Mouse (Mus musculus): ENCODE measurements around the gene Kremen1. TPM values are rescaled to one million over a fixed set of nuclear protein-coding genes. Genes with fewer than 3 reads are reported as not detected.

Kremen1 gene
- polyA plus RNA-seq, 1 experiment from 2014 or later: 28.1 TPM

- 16% methylated on average over 5 of the region's 5 CpGs for WGBS
- Histone ChIP-seq H3K27me3 (ENCODE audit: control insufficient read depth, insufficient read depth, low read length) (no peaks in the 10 kb centered on the region), H3K36me3 (ENCODE audit: control insufficient read depth, insufficient read depth) (0 out of 2 replicates have a peak, but pooled peaks cover 5% of the 10 kb centered on the region), H3K9me3 (replicated peaks; ENCODE audit: control insufficient read depth, low read length) (no peaks in the 10 kb centered on the region), H3K4me1 (ENCODE audit: control insufficient read depth, insufficient read depth, low read length) (peaks cover 6% of the 10 kb centered on the region; the same call in 1 of the 2 replicates), H3K4me3 (ENCODE audit: low read length) (no peak overlapping the region), H3K4me2 (ENCODE audit: low read depth, low read length) (no peak overlapping the region), H3K27ac (ENCODE audit: low read length) (no peak overlapping the region), H3K9ac (ENCODE audit: low read length) (no peak overlapping the region)
- no peak for ATAC-seq (replicated peaks; ENCODE audit: extremely low read depth, insufficient read depth, low FRiP score)
These were observed 29.3 kb upstream of the Kremen1 start for GRCm38 (mm10) chr11:5290691-5291090.

DNA sequence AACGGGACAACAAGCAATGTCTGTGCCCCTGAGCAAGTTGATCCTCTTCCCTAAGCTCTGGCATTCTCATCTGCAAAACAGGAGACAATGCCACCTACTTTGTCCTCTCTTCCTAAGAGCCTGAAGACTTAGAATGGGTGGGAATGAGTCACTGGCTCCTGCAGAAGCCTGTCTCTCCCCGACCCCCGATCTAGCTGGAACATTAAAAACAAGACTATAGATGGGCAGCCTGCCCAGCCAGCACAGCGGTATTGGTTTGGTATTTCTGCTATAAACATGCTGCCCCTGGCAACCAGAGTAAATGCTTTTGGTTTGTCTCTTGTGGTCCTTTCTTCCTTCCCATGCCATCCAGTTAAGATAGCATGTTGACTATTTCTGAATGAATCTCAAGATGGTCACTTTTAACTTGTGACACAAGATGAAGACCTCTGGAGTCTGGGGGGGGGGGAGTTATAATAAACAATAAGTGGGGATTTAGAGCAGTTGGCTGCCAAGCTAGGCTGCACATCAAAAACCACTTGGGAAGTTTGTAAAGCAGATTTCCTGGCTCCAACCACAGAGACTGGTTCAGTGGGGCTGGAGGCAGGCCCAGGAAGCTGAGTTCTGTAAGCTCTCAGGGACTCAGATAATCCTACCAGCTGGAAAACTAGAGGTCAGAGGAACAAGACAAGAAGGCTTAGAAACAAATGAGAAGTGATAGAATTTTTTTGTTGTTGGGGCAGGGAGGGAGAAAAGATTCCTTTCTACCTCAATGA lies 28.6 kb upstream of the Kremen1 start:
- Histone ChIP-seq H3K4me2 (ENCODE audit: low read depth, low read length) (no peak overlapping the region), H3K4me3 (ENCODE audit: low read length) (no peak overlapping the region), H3K36me3 (ENCODE audit: control insufficient read depth, insufficient read depth) (0 out of 2 replicates have a peak, but pooled peaks cover 5% of the 10 kb centered on the region), H3K9me3 (replicated peaks; ENCODE audit: control insufficient read depth, low read length) (no peaks in the 10 kb centered on the region), H3K27ac (ENCODE audit: low read length) (no peak overlapping the region), H3K4me1 (ENCODE audit: control insufficient read depth, insufficient read depth, low read length) (peaks cover 5% of the 10 kb centered on the region; the same call in 1 of the 2 replicates), H3K9ac (ENCODE audit: low read length) (no peak overlapping the region), H3K27me3 (ENCODE audit: control insufficient read depth, insufficient read depth, low read length) (no peaks in the 10 kb centered on the region)
- 54% methylated on average over 4 of the region's 4 CpGs for WGBS
- no peak for ATAC-seq (replicated peaks; ENCODE audit: extremely low read depth, insufficient read depth, low FRiP score)

GRCm38 (mm10) chr11:5283987-5284386 lies 22.6 kb upstream of the Kremen1 start:
- WGBS: 93% methylated on average over 2 of the region's 2 CpGs
- no peak overlapping the region for H3K4me3 ChIP-seq (ENCODE audit: low read length)
- H3K4me2 ChIP-seq (ENCODE audit: low read depth, low read length): no peak overlapping the region
- ATAC-seq (replicated peaks; ENCODE audit: extremely low read depth, insufficient read depth, low FRiP score): no peak
- no peaks in the 10 kb centered on the region for H3K4me1 ChIP-seq (ENCODE audit: control insufficient read depth, insufficient read depth, low read length)
- no peak overlapping the region for H3K9ac ChIP-seq (ENCODE audit: low read length)
- H3K36me3 ChIP-seq (ENCODE audit: control insufficient read depth, insufficient read depth): peaks cover 28% of the 10 kb centered on the region
- no peaks in the 10 kb centered on the region; the same call in 1 of the 2 replicates for H3K9me3 ChIP-seq (replicated peaks; ENCODE audit: control insufficient read depth, low read length)
- H3K27ac ChIP-seq (ENCODE audit: low read length): no peak overlapping the region
- no peaks in the 10 kb centered on the region for H3K27me3 ChIP-seq (ENCODE audit: control insufficient read depth, insufficient read depth, low read length)

DNA sequence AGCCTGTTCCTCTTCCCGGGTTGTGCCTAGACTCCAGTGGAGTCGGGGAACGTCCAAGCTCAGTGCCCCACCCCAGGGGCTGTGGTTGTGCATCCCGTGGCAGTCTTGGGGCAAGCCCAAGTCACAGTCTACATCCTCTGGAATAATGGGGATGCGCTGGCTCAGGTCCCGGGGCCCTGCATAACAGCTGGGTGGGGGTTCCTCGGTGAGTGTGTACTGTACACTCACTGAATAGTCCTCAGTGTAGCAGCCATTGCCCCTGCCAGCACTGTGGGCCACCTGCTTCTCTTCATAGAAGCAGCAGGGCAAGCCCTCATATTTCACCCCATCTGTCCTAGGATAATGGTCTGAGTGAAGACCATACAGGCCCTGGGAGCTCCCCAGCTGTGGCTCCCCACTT lies 19.6 kb upstream of the Kremen1 start:
- H3K36me3 ChIP-seq (ENCODE audit: control insufficient read depth, insufficient read depth): peaks cover 23% of the 10 kb centered on the region

GRCm38 (mm10) chr11:5278463-5278862 lies 17.1 kb upstream of the Kremen1 start:
- WGBS: 96% methylated on average over 2 of the region's 2 CpGs
- H3K4me1 ChIP-seq (ENCODE audit: control insufficient read depth, insufficient read depth, low read length): 0 out of 2 replicates have a peak, but pooled peaks cover 6% of the 10 kb centered on the region
- no peak overlapping the region for H3K4me2 ChIP-seq (ENCODE audit: low read depth, low read length)
- H3K9me3 ChIP-seq (replicated peaks; ENCODE audit: control insufficient read depth, low read length): no peaks in the 10 kb centered on the region
- no peak for ATAC-seq (replicated peaks; ENCODE audit: extremely low read depth, insufficient read depth, low FRiP score)
- H3K4me3 ChIP-seq (ENCODE audit: low read length): no peak overlapping the region
- H3K9ac ChIP-seq (ENCODE audit: low read length): no peak overlapping the region
- no peaks in the 10 kb centered on the region for H3K27me3 ChIP-seq (ENCODE audit: control insufficient read depth, insufficient read depth, low read length)
- no peak overlapping the region for H3K27ac ChIP-seq (ENCODE audit: low read length)
- H3K36me3 ChIP-seq (ENCODE audit: control insufficient read depth, insufficient read depth): peaks cover 15% of the 10 kb centered on the region

More for the DNA sequence above, 19.6 kb upstream of the Kremen1 start:
- H3K27ac ChIP-seq (ENCODE audit: low read length): no peak overlapping the region
- H3K9ac ChIP-seq (ENCODE audit: low read length): no peak overlapping the region
- no peak overlapping the region for H3K4me3 ChIP-seq (ENCODE audit: low read length)
- no peaks in the 10 kb centered on the region; the same call in 1 of the 2 replicates for H3K9me3 ChIP-seq (replicated peaks; ENCODE audit: control insufficient read depth, low read length)
- no peaks in the 10 kb centered on the region for H3K27me3 ChIP-seq (ENCODE audit: control insufficient read depth, insufficient read depth, low read length)
- WGBS: 91% methylated on average over 7 of the region's 7 CpGs
- no peak for ATAC-seq (replicated peaks; ENCODE audit: extremely low read depth, insufficient read depth, low FRiP score)
- no peak overlapping the region for H3K4me2 ChIP-seq (ENCODE audit: low read depth, low read length)
- 0 out of 2 replicates have a peak, but pooled peaks cover 3% of the 10 kb centered on the region for H3K4me1 ChIP-seq (ENCODE audit: control insufficient read depth, insufficient read depth, low read length)

- H3K27me3 ChIP-seq (ENCODE audit: control insufficient read depth, insufficient read depth, low read length): no peaks in the 10 kb centered on the region
- peaks cover 10% of the 10 kb centered on the region for H3K36me3 ChIP-seq (ENCODE audit: control insufficient read depth, insufficient read depth)
- no peak for ATAC-seq (replicated peaks; ENCODE audit: extremely low read depth, insufficient read depth, low FRiP score)
- no peak overlapping the region for H3K9ac ChIP-seq (ENCODE audit: low read length)
- H3K27ac ChIP-seq (ENCODE audit: low read length): no peak overlapping the region
- H3K9me3 ChIP-seq (replicated peaks; ENCODE audit: control insufficient read depth, low read length): no peaks in the 10 kb centered on the region
- 64% methylated on average over 5 of the region's 5 CpGs for WGBS
- peaks cover 7% of the 10 kb centered on the region; the same call in 1 of the 2 replicates for H3K4me1 ChIP-seq (ENCODE audit: control insufficient read depth, insufficient read depth, low read length)
- no peak overlapping the region for H3K4me3 ChIP-seq (ENCODE audit: low read length)
- no peak overlapping the region for H3K4me2 ChIP-seq (ENCODE audit: low read depth, low read length)
These were observed 16.1 kb upstream of the Kremen1 start for GRCm38 (mm10) chr11:5277307-5277971.

DNA sequence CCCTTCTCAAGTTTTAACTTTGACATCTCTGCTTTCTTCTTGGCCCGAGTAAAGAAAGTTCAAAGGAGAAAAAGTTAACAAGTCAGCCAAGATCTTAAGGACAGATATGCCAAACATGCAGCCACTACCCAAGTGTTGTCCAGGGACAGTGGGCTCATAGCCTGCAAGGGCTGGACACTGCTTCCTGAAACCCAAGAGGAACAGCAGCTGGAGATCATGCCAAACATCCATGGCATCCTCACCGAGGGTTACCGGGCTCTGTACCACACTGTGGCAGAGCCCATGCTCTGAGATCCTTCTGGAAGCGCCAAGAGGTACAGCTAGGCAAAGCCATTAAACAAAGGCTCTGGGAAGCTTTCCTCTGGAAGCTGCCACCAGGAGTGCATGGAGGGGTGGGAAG lies 13.9 kb upstream of the Kremen1 start:
- Histone ChIP-seq H3K4me1 (ENCODE audit: control insufficient read depth, insufficient read depth, low read length) (peaks cover 17% of the 10 kb centered on the region), H3K4me2 (ENCODE audit: low read depth, low read length) (no peak overlapping the region), H3K9ac (ENCODE audit: low read length) (no peak overlapping the region), H3K27ac (ENCODE audit: low read length) (no peak overlapping the region), H3K9me3 (replicated peaks; ENCODE audit: control insufficient read depth, low read length) (no peaks in the 10 kb centered on the region), H3K27me3 (ENCODE audit: control insufficient read depth, insufficient read depth, low read length) (no peaks in the 10 kb centered on the region), H3K36me3 (ENCODE audit: control insufficient read depth, insufficient read depth) (no peaks in the 10 kb centered on the region; the same call in 1 of the 2 replicates), H3K4me3 (ENCODE audit: low read length) (no peak overlapping the region)
- ATAC-seq (replicated peaks; ENCODE audit: extremely low read depth, insufficient read depth, low FRiP score): no peak; the same call in 1 of the 2 replicates
- 67% methylated on average over 4 of the region's 4 CpGs for WGBS

- no peak overlapping the region for H3K4me3 ChIP-seq (ENCODE audit: low read length)
- 84% methylated on average over 9 of the region's 9 CpGs for WGBS
- no peaks in the 10 kb centered on the region for H3K27me3 ChIP-seq (ENCODE audit: control insufficient read depth, insufficient read depth, low read length)
- no peak overlapping the region for H3K9ac ChIP-seq (ENCODE audit: low read length)
- H3K27ac ChIP-seq (ENCODE audit: low read length): no peak overlapping the region
- peaks cover 16% of the 10 kb centered on the region for H3K4me1 ChIP-seq (ENCODE audit: control insufficient read depth, insufficient read depth, low read length)
- no peak overlapping the region for H3K4me2 ChIP-seq (ENCODE audit: low read depth, low read length)
- ATAC-seq (replicated peaks; ENCODE audit: extremely low read depth, insufficient read depth, low FRiP score): no peak
- H3K36me3 ChIP-seq (ENCODE audit: control insufficient read depth, insufficient read depth): no peaks in the 10 kb centered on the region
- H3K9me3 ChIP-seq (replicated peaks; ENCODE audit: control insufficient read depth, low read length): no peaks in the 10 kb centered on the region
These were observed 11.3 kb upstream of the Kremen1 start for GRCm38 (mm10) chr11:5272536-5273234.

- Histone ChIP-seq H3K4me3 (ENCODE audit: low read length) (no peak overlapping the region), H3K9me3 (replicated peaks; ENCODE audit: control insufficient read depth, low read length) (no peaks in the 10 kb centered on the region), H3K27ac (ENCODE audit: low read length) (no peak overlapping the region), H3K4me1 (ENCODE audit: control insufficient read depth, insufficient read depth, low read length) (peaks cover 13% of the 10 kb centered on the region), H3K27me3 (ENCODE audit: control insufficient read depth, insufficient read depth, low read length) (no peaks in the 10 kb centered on the region), H3K36me3 (ENCODE audit: control insufficient read depth, insufficient read depth) (no peaks in the 10 kb centered on the region), H3K4me2 (ENCODE audit: low read depth, low read length) (no peak overlapping the region), H3K9ac (ENCODE audit: low read length) (no peak overlapping the region)
- 70% methylated on average over 4 of the region's 4 CpGs for WGBS
- no peak for ATAC-seq (replicated peaks; ENCODE audit: extremely low read depth, insufficient read depth, low FRiP score)
These were observed 10.7 kb upstream of the Kremen1 start for GRCm38 (mm10) chr11:5272066-5272360.

All from heart, embryonic 16.5 days (tissue).